Mouse (Mus musculus) CH12.LX (cell line): ENCODE data around the gene Actl6b. TPM values are rescaled to one million over a fixed set of nuclear protein-coding genes. Genes with fewer than 3 reads are reported as not detected.

Experiments
- DNase-seq: peaks from one replicate; pipeline ENCODE4 v3.0.0-alpha.2; 2013; ENCODE audit errors: extremely low read depth
- H3K27ac ChIP-seq: 2 replicates; pipeline ENCODE4 v1.5.1; 2012; ENCODE audit warnings: low read depth, mild to moderate bottlenecking, control low read depth, moderate library complexity; ENCODE audit not compliant: insufficient read depth
- H3K27me3 ChIP-seq: replicated peaks from 2 replicates; pipeline ENCODE3; 2012; ENCODE audit warnings: inconsistent platforms
- H3K36me3 ChIP-seq, 2 experiments: replicated peaks in 1 of 2; 2 replicates each; pipeline versions ENCODE3 to v1.6.1; 2012; ENCODE audit warnings: inconsistent platforms in 1 of 2, low read length in 1 of 2, mild to moderate bottlenecking in 1 of 2, mixed read lengths in 1 of 2, moderate library complexity in 1 of 2; ENCODE audit not compliant: control insufficient read depth in 1 of 2, insufficient read depth in 1 of 2
- H3K4me1 ChIP-seq, 2 experiments: 2 replicates each; pipeline ENCODE4 v1.6.1; 2012; ENCODE audit warnings: inconsistent platforms in 1 of 2, moderate library complexity in 1 of 2; ENCODE audit not compliant: insufficient read depth in 2 of 2, control insufficient read depth in 1 of 2
- H3K4me2 ChIP-seq: 2 replicates; pipeline ENCODE4 v1.6.1; 2012; ENCODE audit warnings: low read depth, mild to moderate bottlenecking, control low read depth; ENCODE audit not compliant: poor library complexity, insufficient read depth, severe bottlenecking
- H3K4me3 ChIP-seq, 3 experiments: fragments of 150-350 bp in 1 of 3; sonication (generic) in 1 of 3; replicated peaks in 1 of 3; 2 replicates each; pipeline versions ENCODE3 to v1.5.1; 2011 to 2012; ENCODE audit warnings: low read depth in 2 of 3, low read length in 2 of 3, mild to moderate bottlenecking in 2 of 3, moderate library complexity in 2 of 3, control low read depth in 1 of 3, improper control_type of control experiment in 1 of 3, inconsistent platforms in 1 of 3, mixed read lengths in 1 of 3; ENCODE audit not compliant: poor library complexity in 1 of 3
- H3K79me2 ChIP-seq: replicated peaks from 2 replicates; pipeline ENCODE4 v1.6.1; 2012; ENCODE audit warnings: mild to moderate bottlenecking, moderate library complexity; ENCODE audit not compliant: control insufficient read depth, poor library complexity, insufficient read depth, severe bottlenecking; ENCODE audit errors: extremely low read depth
- H3K9ac ChIP-seq: 2 replicates; pipeline ENCODE4 v1.6.1; 2012; ENCODE audit warnings: low read depth, mild to moderate bottlenecking, control low read depth, moderate library complexity; ENCODE audit not compliant: insufficient read depth
- H3K9me3 ChIP-seq: replicated peaks from 2 replicates; pipeline ENCODE3; 2012; ENCODE audit warnings: low read length, inconsistent platforms, mixed read lengths
- BHLHE40 ChIP-seq: IDR thresholded peaks from 2 replicates; pipeline ENCODE4 v1.6.1; 2011; ENCODE audit warnings: mild to moderate bottlenecking, low read depth, low read length, improper control_type of control experiment
- CHD1 ChIP-seq: IDR thresholded peaks from 2 replicates; pipeline ENCODE4 v1.6.1; 2012; ENCODE audit warnings: low read depth, low read length, improper control_type of control experiment, inconsistent platforms
- CTCF ChIP-seq, 2 experiments: IDR thresholded peaks in 1 of 2; conservative IDR thresholded peaks in 1 of 2; 2 replicates each; pipeline ENCODE4 v1.5.1; 2011 to 2012; ENCODE audit warnings: low read depth in 2 of 2, low read length in 2 of 2, improper control_type of control experiment in 1 of 2, inconsistent platforms in 1 of 2, mild to moderate bottlenecking in 1 of 2, moderate library complexity in 1 of 2
- E2F4 ChIP-seq: IDR thresholded peaks from 2 replicates; pipeline ENCODE4 v1.6.1; 2011; ENCODE audit warnings: low read depth, low read length, improper control_type of control experiment; ENCODE audit not compliant: insufficient replicate concordance
- ELF1 ChIP-seq: IDR thresholded peaks from 2 replicates; pipeline ENCODE4 v1.6.1; 2014; ENCODE audit warnings: low read depth, mild to moderate bottlenecking, inconsistent platforms, low read length, improper control_type of control experiment
- EP300 ChIP-seq: IDR thresholded peaks from 2 replicates; pipeline ENCODE4 v1.6.1; 2011; ENCODE audit warnings: low read length, improper control_type of control experiment
- IRF4 ChIP-seq: IDR thresholded peaks from 2 replicates; pipeline ENCODE4 v1.6.1; 2014; ENCODE audit warnings: low read depth, mild to moderate bottlenecking, inconsistent platforms, low read length, improper control_type of control experiment
- JUN ChIP-seq: IDR thresholded peaks from 2 replicates; pipeline ENCODE4 v1.6.1; 2011; ENCODE audit warnings: low read depth, mild to moderate bottlenecking, low read length, improper control_type of control experiment, moderate library complexity; ENCODE audit not compliant: insufficient read depth
- KAT2A ChIP-seq: IDR thresholded peaks from 2 replicates; pipeline ENCODE4 v1.6.1; 2012; ENCODE audit warnings: low read length, improper control_type of control experiment, inconsistent platforms; ENCODE audit not compliant: insufficient replicate concordance
- MAFK ChIP-seq: IDR thresholded peaks from 2 replicates; pipeline ENCODE4 v1.6.1; 2011; ENCODE audit warnings: low read length, improper control_type of control experiment; ENCODE audit not compliant: insufficient replicate concordance
- MAZ ChIP-seq: IDR thresholded peaks from 2 replicates; pipeline ENCODE4 v1.6.1; 2012; ENCODE audit warnings: low read depth, mild to moderate bottlenecking, inconsistent platforms, low read length, improper control_type of control experiment, moderate library complexity
- MEF2A ChIP-seq: IDR thresholded peaks from 2 replicates; pipeline ENCODE4 v1.6.1; 2014; ENCODE audit warnings: low read depth, mild to moderate bottlenecking, inconsistent platforms, low read length, improper control_type of control experiment, borderline replicate concordance
- POLR2AphosphoS2 ChIP-seq: IDR thresholded peaks from 2 replicates; pipeline ENCODE4 v1.6.1; 2011; ENCODE audit warnings: low read depth, low read length, improper control_type of control experiment
- RAD21 ChIP-seq: IDR thresholded peaks from 2 replicates; pipeline ENCODE4 v1.6.1; 2011; ENCODE audit warnings: low read depth, mild to moderate bottlenecking, low read length, improper control_type of control experiment, moderate library complexity
- RCOR1 ChIP-seq: conservative IDR thresholded peaks from 2 replicates; pipeline ENCODE4 v1.6.1; 2012; ENCODE audit warnings: low read depth, mild to moderate bottlenecking, inconsistent platforms, low read length, improper control_type of control experiment
- SMC3 ChIP-seq: IDR thresholded peaks from 2 replicates; pipeline ENCODE4 v1.6.1; 2011; ENCODE audit warnings: low read depth, low read length, improper control_type of control experiment
- TBP ChIP-seq: conservative IDR thresholded peaks from 2 replicates; pipeline ENCODE4 v1.6.1; 2011; ENCODE audit warnings: low read depth, low read length, improper control_type of control experiment
- UBTF ChIP-seq: IDR thresholded peaks from 2 replicates; pipeline ENCODE4 v1.6.1; 2012; ENCODE audit warnings: low read depth, mild to moderate bottlenecking, inconsistent platforms, low read length, improper control_type of control experiment, moderate library complexity
- USF2 ChIP-seq: conservative IDR thresholded peaks from 2 replicates; pipeline ENCODE4 v1.6.1; 2011; ENCODE audit warnings: low read depth, low read length, improper control_type of control experiment
- ZC3H11A ChIP-seq: IDR thresholded peaks from 2 replicates; pipeline ENCODE4 v1.6.1; 2012; ENCODE audit warnings: low read depth, mild to moderate bottlenecking, inconsistent platforms, low read length, improper control_type of control experiment
- ZKSCAN1 ChIP-seq: IDR thresholded peaks from 2 replicates; pipeline ENCODE4 v1.6.1; 2012; ENCODE audit warnings: low read depth, inconsistent platforms, low read length, improper control_type of control experiment, borderline replicate concordance
- ZNF384 ChIP-seq: IDR thresholded peaks from 2 replicates; pipeline ENCODE4 v1.6.1; 2012; ENCODE audit warnings: low read depth, low read length, improper control_type of control experiment, inconsistent platforms
- dilution Hi-C: fragments of 300-500 bp; cut with MboI; formaldehyde crosslinking; loops from 2 replicates; pipeline ENCODE4 v1.14.3; 2020; ENCODE audit warnings: low sequenced_read_pairs; ENCODE audit not compliant: extremely low pct_unique_long_range_greater_than_20kb, extremely low pct_ligation_motif_present
- in situ Hi-C: fragments of 300-500 bp; cut with MboI; formaldehyde crosslinking; loops from 3 replicates; pipeline ENCODE4 v1.14.3; 2019; ENCODE audit warnings: low sequenced_read_pairs, low pct_ligation_motif_present, low pct_unique_long_range_greater_than_20kb, mixed read lengths
- polyA plus RNA-seq: library from polyadenylated mRNA; unstranded; fragments of >175 nt; gene quantifications from 2 replicates; pipeline ENCODE4 v1.2.1, GENCODE M21; 2012; ENCODE audit warnings: low read depth; ENCODE audit not compliant: insufficient read length
- total RNA-seq, 2 experiments: library from RNA; depleted of rRNA; stranded (reverse); fragments of 300-350 nt in 1 of 2; fragments of >200 nt in 1 of 2; gene quantifications; 2 replicates each; pipeline ENCODE4 v1.2.3; 2012 to 2014

Gene Actl6b
- total and polyA plus RNA-seq, 3 experiments, result not detected

- dilution Hi-C loops, result no loop called here
- no peak for DNase-seq
These were observed 33.4 kb upstream of the Actl6b start for GRCm38 (mm10) chr5:137519691-137520550.

GRCm38 (mm10) chr5:137521861-137522260 lies 31.5 kb upstream of the Actl6b start:
- Histone ChIP-seq H3K9ac (no peak overlapping the region), H3K9me3 (no peaks in the 10 kb centered on the region), H3K36me3 (peaks cover 81 to 98% of the 10 kb centered on the region in 2 experiments), H3K79me2 (no peaks in the 10 kb centered on the region), H3K4me1 (peaks cover 0 to 13% of the 10 kb centered on the region in 2 experiments; a peak in 2 of 4 replicates), H3K4me3 (no peak overlapping the region), H3K4me2 (no peak overlapping the region), H3K27me3 (no peaks in the 10 kb centered on the region), H3K27ac (no peak overlapping the region)
- dilution Hi-C loops, result no loop called here
- TF ChIP-seq TBP (no peak), ZKSCAN1 (no peak), IRF4 (no peak), E2F4 (no peak), POLR2AphosphoS2 (no peak), CTCF (conservative IDR thresholded peaks at IDR 0.05 in 1 of 2, IDR thresholded peaks at IDR 0.05 in 1 of 2; ENCODE audit: low read depth in 2 of 2, low read length in 2 of 2) (no peak), ZNF384 (no peak), MEF2A (no peak), SMC3 (no peak), KAT2A (no peak), MAFK (no peak), RCOR1 (no peak), EP300 (no peak)
- no peak for DNase-seq
- in situ Hi-C loops, result loop anchor here (25.0 kb wide), 1 partner anchor 240 kb away; no protein-coding TSS in a partner anchor

More at GRCm38 (mm10) chr5:137519691-137520550, 33.4 kb upstream of the Actl6b start:
- H3K4me3 ChIP-seq, result no peak overlapping the region
- peaks cover 65 to 89% of the 10 kb centered on the region in 2 experiments for H3K36me3 ChIP-seq
- H3K9ac ChIP-seq, result no peak overlapping the region
- peaks cover 5% of the 10 kb centered on the region; the same call in 1 of the 2 replicates for H3K79me2 ChIP-seq
- no peaks in the 10 kb centered on the region for H3K9me3 ChIP-seq
- H3K27ac ChIP-seq, result no peak overlapping the region
- peaks cover 0 to 12% of the 10 kb centered on the region in 2 experiments; a peak in 2 of 4 replicates for H3K4me1 ChIP-seq
- TF ChIP-seq ELF1 (no peak), RAD21 (no peak), UBTF (no peak), MAZ (no peak), CHD1 (no peak), USF2 (no peak), JUN (no peak), MAFK (no peak), ZNF384 (no peak), BHLHE40 (no peak), ZC3H11A (no peak)
- in situ Hi-C loops, result loop anchor here (25.0 kb wide), 1 partner anchor 242 kb away; no protein-coding TSS in a partner anchor
- no peak overlapping the region for H3K4me2 ChIP-seq
- H3K27me3 ChIP-seq, result no peaks in the 10 kb centered on the region
